Mouse (Mus musculus) forebrain, embryonic 15.5 days (tissue): ENCODE data around the gene Dock9. TPM values are rescaled to one million over a fixed set of nuclear protein-coding genes. Genes with fewer than 3 reads are reported as not detected.
A peak's percentile ranks its signal among the peaks of the same experiment; 100 is the strongest.

ENCODE experiments used
- ATAC-seq: fragments of 200-750 bp; cut with Nextera tagmentation; replicated peaks from 2 replicates; pipeline ENCODE4 v1.8.0; 2017; ENCODE audit warnings: mild to moderate bottlenecking, moderate TSS enrichment, moderate library complexity
- H3K27ac ChIP-seq: fragments of 300-500 bp; sonication (generic); replicated peaks from 2 replicates; pipeline ENCODE4 v1.5.1; 2015; ENCODE audit warnings: mild to moderate bottlenecking, inconsistent platforms
- H3K27me3 ChIP-seq: fragments of 300-500 bp; sonication (generic); 2 replicates; pipeline ENCODE4 v1.6.1; 2015; ENCODE audit warnings: inconsistent platforms
- H3K36me3 ChIP-seq: fragments of 300-500 bp; sonication (generic); 2 replicates; pipeline ENCODE4 v1.6.1; 2015; ENCODE audit warnings: mild to moderate bottlenecking, inconsistent platforms
- H3K4me1 ChIP-seq: fragments of 300-500 bp; sonication (generic); 2 replicates; pipeline ENCODE4 v1.6.1; 2015; ENCODE audit warnings: inconsistent platforms
- H3K4me2 ChIP-seq: fragments of 300-500 bp; sonication (generic); replicated peaks from 2 replicates; pipeline ENCODE4 v1.6.1; 2015; ENCODE audit warnings: mild to moderate bottlenecking, inconsistent platforms
- H3K4me3 ChIP-seq: fragments of 300-500 bp; sonication (generic); 2 replicates; pipeline ENCODE4 v1.5.1; 2015; ENCODE audit warnings: mild to moderate bottlenecking, inconsistent platforms
- H3K9ac ChIP-seq: fragments of 300-500 bp; sonication (generic); replicated peaks from 2 replicates; pipeline ENCODE4 v1.6.1; 2015; ENCODE audit warnings: mild to moderate bottlenecking, inconsistent platforms
- H3K9me3 ChIP-seq: fragments of 300-500 bp; sonication (generic); 2 replicates; pipeline ENCODE4 v1.6.1; 2016; ENCODE audit warnings: inconsistent platforms
- WGBS: fragments of 180-500 bp; shearing (Covaris S2); methylation state at CpG from one replicate; pipeline ENCODE4 v1.1.7; 2015; ENCODE audit warnings: mixed read lengths; 5-methylcytosine and 5-hydroxymethylcytosine counted together
- polyA plus RNA-seq: library from polyadenylated mRNA; unstranded; fragments of >200 nt; fragmentation: Nextera tagmentation; extraction: Ambion mirVana; gene quantifications from 2 replicates; pipeline ENCODE4 v1.2.1, GENCODE M21; 2015

Gene Dock9
- polyA plus RNA-seq, 1 experiment from 2014 or later = 11.1 TPM

DNA sequence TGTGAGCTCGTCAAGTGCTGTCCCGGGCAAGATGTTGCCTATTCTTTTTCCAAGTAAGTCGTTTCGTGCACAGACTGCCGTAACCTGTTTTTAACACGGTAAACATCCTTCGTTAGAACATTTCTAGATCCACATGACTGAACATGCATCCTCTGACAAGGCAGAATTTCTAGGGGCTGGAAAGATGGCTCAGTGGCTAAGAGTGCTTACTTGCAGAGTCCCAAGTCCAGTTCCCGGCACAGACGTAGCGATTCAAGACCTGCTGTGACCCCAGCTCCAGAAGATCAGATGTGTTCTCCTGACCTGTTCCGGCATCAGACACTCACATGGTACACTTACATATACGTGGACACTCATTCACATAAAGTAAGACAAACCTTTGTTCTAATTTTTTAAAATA is 10.2 kb downstream of the Dock9 start:
- H3K36me3 ChIP-seq = no peaks in the 10 kb centered on the region
- no peak overlapping the region for H3K9ac ChIP-seq
- no peak for ATAC-seq
- no peak overlapping the region for H3K4me2 ChIP-seq
- no peaks in the 10 kb centered on the region for H3K9me3 ChIP-seq
- H3K4me1 ChIP-seq = no peaks in the 10 kb centered on the region
- H3K4me3 ChIP-seq = no peak overlapping the region
- H3K27ac ChIP-seq = no peak overlapping the region
- H3K27me3 ChIP-seq = no peaks in the 10 kb centered on the region
- 88% methylated on average over 12 of the region's 12 CpGs for WGBS

DNA sequence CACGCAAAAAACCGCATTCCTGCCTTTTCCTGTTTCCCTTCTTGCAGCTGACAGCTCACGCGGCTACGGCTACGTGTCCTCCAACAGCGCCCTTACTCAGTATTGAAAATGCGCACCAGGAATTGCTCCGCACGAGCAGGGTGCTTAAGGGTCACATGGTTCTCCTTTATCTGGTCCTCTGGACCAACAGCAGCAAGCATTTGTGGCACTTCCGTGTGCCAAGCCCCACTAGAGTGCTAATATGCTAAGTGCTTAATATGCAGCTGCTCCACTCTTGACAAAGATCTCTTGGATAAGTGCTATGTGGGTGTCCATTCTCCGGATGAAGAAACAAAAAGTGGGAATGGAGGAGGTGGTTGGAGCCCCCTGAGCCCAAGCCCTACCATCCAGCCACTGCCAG is 10.7 kb downstream of the Dock9 start:
- H3K4me2 ChIP-seq = no peak overlapping the region
- H3K4me3 ChIP-seq = no peak overlapping the region
- no peak overlapping the region for H3K27ac ChIP-seq
- no peak for ATAC-seq
- 82% methylated on average over 12 of the region's 12 CpGs for WGBS
- H3K9ac ChIP-seq = no peak overlapping the region
- no peaks in the 10 kb centered on the region for H3K36me3 ChIP-seq
- H3K9me3 ChIP-seq = no peaks in the 10 kb centered on the region
- H3K4me1 ChIP-seq = no peaks in the 10 kb centered on the region
- H3K27me3 ChIP-seq = no peaks in the 10 kb centered on the region

DNA sequence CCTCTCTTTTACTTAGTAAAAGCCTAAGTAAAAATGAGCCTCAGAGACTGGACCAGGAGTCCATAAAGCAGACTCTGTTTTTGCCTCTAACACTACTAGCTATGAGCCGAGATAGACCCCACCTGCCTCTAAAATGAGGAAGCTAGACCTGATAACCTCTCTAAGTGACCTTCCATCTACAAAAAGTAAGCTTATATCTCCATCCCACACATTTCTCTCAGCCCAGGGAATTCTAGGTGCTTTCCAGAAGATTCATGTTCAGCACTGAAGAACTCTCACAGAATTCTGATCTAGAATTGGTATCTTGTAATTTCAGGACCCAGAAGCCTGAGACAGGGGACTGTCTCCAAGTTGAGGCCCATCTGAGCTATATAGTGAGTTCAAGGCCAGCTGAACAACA is 12.2 kb downstream of the Dock9 start:
- H3K36me3 ChIP-seq = no peaks in the 10 kb centered on the region
- no peaks in the 10 kb centered on the region for H3K4me1 ChIP-seq
- no peaks in the 10 kb centered on the region for H3K9me3 ChIP-seq
- no peak overlapping the region for H3K4me3 ChIP-seq
- no peak overlapping the region for H3K9ac ChIP-seq
- H3K27me3 ChIP-seq = no peaks in the 10 kb centered on the region
- no peak overlapping the region for H3K4me2 ChIP-seq
- 90% methylated on average over 1 of the region's 1 CpGs for WGBS
- no peak overlapping the region for H3K27ac ChIP-seq
- no peak for ATAC-seq

DNA sequence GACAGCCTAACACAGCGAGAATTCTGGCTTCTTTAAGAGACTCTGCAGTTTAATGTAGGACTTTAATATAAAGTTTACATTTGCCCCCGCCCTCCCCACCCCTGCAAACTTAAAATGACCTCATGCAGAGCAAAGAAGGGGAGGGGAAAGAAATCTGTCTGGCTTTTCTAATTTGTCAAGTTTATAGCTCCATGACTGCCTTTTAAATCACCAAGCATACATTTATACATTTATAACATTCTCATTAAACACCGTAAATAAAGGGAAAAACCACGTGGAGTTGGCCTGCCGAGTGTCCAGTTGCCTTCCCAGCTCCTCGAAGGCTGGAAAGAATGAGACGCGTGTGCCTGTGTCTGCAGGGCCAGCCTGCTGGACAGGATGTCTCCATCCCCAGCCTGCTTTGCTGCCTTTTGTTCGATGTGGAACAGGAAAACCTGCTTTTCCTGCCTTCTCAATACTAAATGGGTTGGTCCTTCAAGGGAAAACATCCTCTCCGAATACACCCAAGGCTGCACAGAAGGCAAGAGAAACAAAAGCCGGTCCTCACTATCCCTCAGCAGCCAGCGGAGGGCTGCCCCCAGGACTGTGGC is 16.6 kb downstream of the Dock9 start:
- 55% methylated on average over 12 of the region's 12 CpGs for WGBS
- Histone ChIP-seq H3K4me3 (no peak overlapping the region), H3K9me3 (no peaks in the 10 kb centered on the region), H3K27me3 (no peaks in the 10 kb centered on the region), H3K9ac (no peak overlapping the region), H3K36me3 (no peaks in the 10 kb centered on the region), H3K4me1 (no peaks in the 10 kb centered on the region), H3K27ac (no peak overlapping the region), H3K4me2 (no peak overlapping the region)
- ATAC-seq = no peak

DNA sequence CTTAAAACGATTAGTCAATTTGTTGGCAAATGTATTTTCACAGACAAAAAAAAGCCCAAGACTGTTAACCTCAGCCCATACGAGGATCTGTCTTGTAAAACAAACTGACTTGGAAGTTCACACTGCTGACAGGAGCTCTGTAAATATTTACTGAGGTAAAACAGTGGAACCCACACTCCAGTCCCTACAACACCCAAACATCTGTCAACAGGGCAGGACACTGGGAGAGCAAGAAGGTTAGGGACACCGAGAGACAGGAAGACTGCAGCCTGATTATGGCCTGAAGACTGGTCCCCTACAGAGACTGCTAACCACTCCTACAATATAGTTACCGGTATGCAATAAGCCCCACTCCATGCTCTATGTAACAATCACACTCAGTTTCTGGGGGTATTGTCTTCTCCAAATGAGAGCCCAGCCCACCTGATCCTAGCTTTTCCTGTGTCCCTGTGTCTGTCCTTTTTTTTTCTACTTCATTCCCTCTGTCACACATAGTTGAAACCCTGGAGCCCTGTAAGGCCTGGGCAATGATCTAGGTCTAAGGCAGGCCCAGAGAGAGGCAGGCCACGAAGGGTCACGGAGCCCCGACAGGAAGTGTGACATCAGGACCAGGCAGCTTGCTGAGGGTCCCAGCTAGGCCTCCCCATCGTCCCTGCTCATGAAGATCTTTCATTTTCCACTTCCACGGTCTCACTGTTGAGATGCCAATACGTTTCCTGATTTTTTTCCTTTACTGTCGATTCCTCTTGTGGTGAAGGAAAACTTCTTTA is 17.3 kb downstream of the Dock9 start:
- ATAC-seq = no peak
- Histone ChIP-seq H3K36me3 (no peaks in the 10 kb centered on the region), H3K9me3 (no peaks in the 10 kb centered on the region), H3K4me2 (no peak overlapping the region), H3K4me3 (no peak overlapping the region), H3K4me1 (no peaks in the 10 kb centered on the region), H3K27ac (no peak overlapping the region), H3K27me3 (no peaks in the 10 kb centered on the region), H3K9ac (no peak overlapping the region)
- WGBS = 75% methylated on average over 11 of the region's 11 CpGs

DNA sequence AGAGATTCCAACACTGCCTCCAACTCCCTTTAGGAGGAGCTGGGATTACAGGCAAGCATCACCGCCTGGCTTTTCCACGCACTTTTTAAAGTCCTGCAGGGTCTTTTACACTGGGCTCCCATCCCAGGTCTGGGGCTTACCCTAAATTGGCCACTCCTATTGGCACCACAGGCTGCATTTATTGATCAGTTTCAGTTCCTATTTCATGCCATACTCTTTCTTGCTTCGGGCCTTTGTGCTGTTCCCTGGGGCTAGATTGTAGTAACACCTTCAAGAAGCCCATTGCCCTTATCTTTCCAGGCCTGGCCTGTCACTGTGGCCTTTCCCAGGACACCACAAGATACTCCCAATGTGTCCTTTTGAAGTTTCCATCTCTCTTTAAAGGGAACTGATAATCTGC is 18.0 kb downstream of the Dock9 start:
- Histone ChIP-seq H3K9ac (no peak overlapping the region), H3K27ac (no peak overlapping the region), H3K4me2 (no peak overlapping the region), H3K36me3 (no peaks in the 10 kb centered on the region), H3K9me3 (no peaks in the 10 kb centered on the region), H3K27me3 (no peaks in the 10 kb centered on the region), H3K4me1 (no peaks in the 10 kb centered on the region), H3K4me3 (no peak overlapping the region)
- WGBS = 88% methylated on average over 3 of the region's 3 CpGs
- no peak for ATAC-seq

DNA sequence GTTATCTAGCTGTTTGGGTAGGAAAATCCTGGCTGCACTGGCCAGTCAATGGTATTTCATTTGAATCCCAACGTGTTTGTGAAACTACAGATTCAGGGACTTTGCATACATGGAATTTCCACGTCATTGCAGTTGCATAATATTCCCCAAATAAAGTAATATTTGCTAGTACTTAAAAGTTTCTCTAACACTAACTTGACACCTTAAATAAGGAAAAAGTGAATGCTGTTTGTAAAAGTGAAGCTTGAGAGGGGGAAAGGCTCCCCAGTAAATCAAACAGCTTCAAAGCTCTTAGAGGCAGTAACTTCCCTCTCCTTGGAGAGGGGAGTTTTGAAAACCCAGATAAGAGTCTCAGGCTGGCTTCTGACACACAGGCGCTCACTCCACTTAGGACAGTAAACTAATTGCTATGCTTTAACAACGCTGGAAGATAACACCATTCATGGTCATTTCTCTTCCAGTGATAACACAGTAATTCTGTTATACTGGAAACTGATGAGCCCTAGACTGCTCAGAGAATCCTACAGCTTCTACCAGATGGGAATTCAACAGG is 20.3 kb downstream of the Dock9 start:
- Histone ChIP-seq H3K9ac (no peak overlapping the region), H3K27ac (no peak overlapping the region), H3K9me3 (no peaks in the 10 kb centered on the region), H3K4me2 (no peak overlapping the region), H3K4me3 (no peak overlapping the region), H3K27me3 (no peaks in the 10 kb centered on the region), H3K36me3 (no peaks in the 10 kb centered on the region), H3K4me1 (no peaks in the 10 kb centered on the region)
- WGBS = 94% methylated on average over 4 of the region's 4 CpGs
- ATAC-seq = no peak

DNA sequence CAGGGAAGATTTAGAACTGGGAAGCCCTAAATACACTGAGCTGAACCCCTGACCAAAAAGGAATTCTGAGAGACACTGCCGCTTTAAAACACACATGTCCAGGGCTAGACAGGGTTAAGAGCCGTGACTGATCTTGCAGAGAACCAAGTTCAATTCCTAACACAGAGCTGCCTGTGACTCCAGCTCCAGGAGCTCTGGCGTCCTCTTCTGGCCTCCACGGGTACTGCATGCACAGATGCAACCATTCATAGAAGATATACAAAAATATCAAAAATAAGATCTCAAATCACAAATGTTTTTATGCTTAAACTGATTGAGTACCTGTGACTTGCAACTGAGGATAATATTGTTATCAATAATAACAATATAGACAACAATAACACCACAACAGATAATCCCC is 20.9 kb downstream of the Dock9 start:
- no peaks in the 10 kb centered on the region for H3K4me1 ChIP-seq
- no peak overlapping the region for H3K4me2 ChIP-seq
- 86% methylated on average over 4 of the region's 4 CpGs for WGBS
- no peaks in the 10 kb centered on the region for H3K9me3 ChIP-seq
- no peaks in the 10 kb centered on the region for H3K36me3 ChIP-seq
- no peak overlapping the region for H3K27ac ChIP-seq
- H3K27me3 ChIP-seq = no peaks in the 10 kb centered on the region
- no peak overlapping the region for H3K9ac ChIP-seq
- ATAC-seq = no peak
- H3K4me3 ChIP-seq = no peak overlapping the region

DNA sequence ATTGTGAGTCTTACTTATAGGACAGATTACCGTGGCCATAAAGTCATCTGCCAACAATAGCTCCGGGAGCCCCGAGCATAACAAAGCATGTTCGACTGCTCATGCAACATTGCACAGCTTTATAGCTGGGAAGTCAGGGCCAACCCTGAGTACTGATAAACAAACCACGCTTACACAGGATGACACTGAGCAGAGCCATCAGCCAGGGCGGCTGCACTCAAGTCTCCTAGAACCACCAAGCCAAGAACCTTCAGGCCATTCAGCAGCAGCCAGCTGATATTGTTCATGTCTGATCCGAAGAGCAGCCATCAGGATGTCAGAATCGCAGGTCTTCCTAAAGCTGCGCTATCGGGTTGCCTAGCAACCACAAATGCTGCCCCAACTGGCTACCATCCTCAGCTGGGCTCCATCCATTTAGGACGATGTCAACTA is 35.6 kb downstream of the Dock9 start:
- H3K27ac ChIP-seq = no peak overlapping the region
- H3K4me2 ChIP-seq = no peak overlapping the region
- 60% methylated on average over 11 of the region's 11 CpGs for WGBS
- no peaks in the 10 kb centered on the region for H3K27me3 ChIP-seq
- no peaks in the 10 kb centered on the region for H3K36me3 ChIP-seq
- peak; percentile 60 for ATAC-seq
- no peak overlapping the region for H3K9ac ChIP-seq
- no peaks in the 10 kb centered on the region for H3K9me3 ChIP-seq
- H3K4me3 ChIP-seq = no peak overlapping the region
- H3K4me1 ChIP-seq = no peaks in the 10 kb centered on the region

DNA sequence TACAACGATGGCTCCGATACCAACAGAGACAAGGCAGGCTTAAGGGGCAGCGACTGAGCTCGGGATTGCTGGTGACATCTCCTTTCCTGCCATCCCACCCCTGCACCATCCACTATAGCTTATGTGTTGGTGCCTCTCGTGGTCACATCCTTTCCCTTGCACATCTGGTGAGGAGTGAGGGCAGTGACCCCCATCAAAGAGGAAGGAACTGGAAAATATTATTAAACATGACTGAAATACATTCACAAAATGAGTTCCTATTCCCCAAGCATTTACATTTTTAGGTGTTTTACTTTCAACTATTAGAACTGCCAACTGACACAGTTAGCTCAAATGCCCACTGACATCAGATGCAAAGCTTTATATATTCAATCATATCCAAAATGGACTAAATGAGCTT is 37.2 kb downstream of the Dock9 start:
- Histone ChIP-seq H3K9ac (no peak overlapping the region), H3K27ac (no peak overlapping the region), H3K4me2 (no peak overlapping the region), H3K4me1 (no peaks in the 10 kb centered on the region), H3K4me3 (no peak overlapping the region), H3K9me3 (no peaks in the 10 kb centered on the region), H3K36me3 (no peaks in the 10 kb centered on the region), H3K27me3 (no peaks in the 10 kb centered on the region)
- no peak for ATAC-seq
- 92% methylated on average over 5 of the region's 5 CpGs for WGBS

DNA sequence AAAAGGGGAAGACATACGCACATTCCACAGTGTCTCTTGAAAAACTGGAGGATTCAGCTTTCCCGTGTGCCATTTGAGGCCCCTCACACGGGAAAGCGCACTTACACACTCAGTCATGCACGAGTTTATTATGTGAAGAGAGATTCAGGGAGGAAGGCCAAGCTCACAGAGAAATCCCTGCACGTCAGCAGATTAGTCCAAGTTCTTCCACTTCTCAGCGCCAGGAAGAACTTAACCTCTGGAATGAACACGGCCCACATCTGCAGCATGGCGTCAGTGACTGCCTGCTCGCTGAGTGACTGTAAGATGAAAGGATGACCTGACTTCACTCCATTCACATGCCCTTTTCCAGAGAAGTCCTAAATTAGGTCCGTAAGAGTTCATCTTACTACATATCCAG is 43.5 kb downstream of the Dock9 start:
- Histone ChIP-seq H3K27me3 (no peaks in the 10 kb centered on the region), H3K4me2 (no peak overlapping the region), H3K4me1 (no peaks in the 10 kb centered on the region), H3K9me3 (no peaks in the 10 kb centered on the region), H3K9ac (no peak overlapping the region), H3K36me3 (no peaks in the 10 kb centered on the region), H3K4me3 (no peak overlapping the region), H3K27ac (no peak overlapping the region)
- ATAC-seq = no peak
- WGBS = 47% methylated on average over 11 of the region's 11 CpGs

DNA sequence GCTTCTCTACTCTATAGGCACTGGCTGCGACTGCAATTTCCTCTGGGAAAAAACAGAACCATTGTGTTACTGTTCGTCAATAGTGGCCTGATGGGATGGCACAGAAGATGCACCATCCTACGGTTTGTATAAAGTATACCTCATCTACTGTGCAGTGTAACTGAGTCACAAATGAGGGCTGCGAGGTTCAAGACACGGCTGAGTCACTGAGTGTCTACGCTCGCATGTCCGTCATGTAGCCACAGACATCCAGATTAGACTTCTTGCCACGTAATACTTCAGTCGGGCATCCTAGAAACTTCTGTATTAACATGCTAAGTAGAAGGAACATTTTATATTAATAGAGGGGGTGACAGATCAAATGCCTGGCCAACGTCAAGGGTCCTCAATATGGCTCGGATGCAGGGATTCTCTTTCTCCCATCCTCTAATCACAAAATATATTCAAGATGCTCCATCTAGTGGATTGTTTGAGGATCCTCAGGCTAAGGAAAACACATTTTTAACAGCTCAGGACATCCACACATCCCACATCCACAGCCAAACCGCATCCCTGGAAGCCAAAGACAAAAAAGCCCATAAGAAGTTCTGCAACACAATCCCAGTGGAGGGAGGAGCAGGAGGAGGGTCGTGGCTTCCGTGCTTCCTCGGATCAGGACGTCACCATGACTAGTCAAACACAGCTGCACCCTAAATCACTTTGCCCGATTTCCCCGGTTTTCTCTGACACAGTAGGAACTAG is 44.8 kb downstream of the Dock9 start:
- H3K27me3 ChIP-seq = no peaks in the 10 kb centered on the region
- H3K9ac ChIP-seq = no peak overlapping the region
- H3K4me1 ChIP-seq = no peaks in the 10 kb centered on the region
- H3K9me3 ChIP-seq = no peaks in the 10 kb centered on the region
- H3K36me3 ChIP-seq = no peaks in the 10 kb centered on the region
- peak; percentile 67; the same call in 1 of the 2 replicates for ATAC-seq
- no peak overlapping the region for H3K4me2 ChIP-seq
- 69% methylated on average over 19 of the region's 19 CpGs for WGBS
- no peak overlapping the region for H3K4me3 ChIP-seq
- H3K27ac ChIP-seq = no peak overlapping the region
